In the genomic region with DNA sequence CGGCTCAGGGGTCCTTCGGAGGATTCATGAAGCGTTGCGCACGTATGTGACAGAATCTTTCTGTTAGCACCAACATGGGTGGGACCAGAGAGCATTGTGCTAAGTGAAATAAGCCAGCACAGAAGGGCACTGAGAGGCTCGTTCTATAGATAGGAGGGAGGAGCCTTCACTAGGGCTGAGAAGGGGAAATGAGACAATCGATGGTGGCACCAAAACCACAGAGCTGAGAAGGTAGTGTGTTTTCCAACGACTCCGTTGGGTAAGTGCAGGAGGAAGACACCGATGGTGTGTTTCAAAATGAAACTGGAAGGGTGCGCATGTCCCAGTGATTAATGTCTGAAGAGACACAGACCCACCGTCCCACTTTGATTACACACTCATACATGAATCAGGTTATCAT, we compare ENCODE assay signal across 30 mouse cellular contexts. TPM values are rescaled to one million over a fixed set of nuclear protein-coding genes. Genes with fewer than 3 reads are reported as not detected.
"Had no signal": no experiment of that assay in that cellular context is flagged by ENCODE, and none has a peak within 500 bp of the region (broad histone marks: within the 10 kb centered on the region; RNA-seq: fewer than 3 reads in every experiment).

No protein-coding gene starts in this region.

- H3K4me2 ChIP-seq: limb, embryonic 13.5 days; liver, embryonic 13.5 days; lung, embryonic 14.5 days; midbrain, embryonic 11.5 days; neural tube, embryonic 12.5 days; neural tube, embryonic 15.5 days had no signal

- ATAC-seq: lung, postnatal 0 days had no signal

- H3K36me3 ChIP-seq: limb, embryonic 13.5 days; liver, embryonic 13.5 days; neural tube, embryonic 12.5 days; neural tube, embryonic 15.5 days had no signal

- H3K9me3 ChIP-seq: limb, embryonic 13.5 days; liver, embryonic 13.5 days; neural tube, embryonic 12.5 days; neural tube, embryonic 15.5 days had no signal

- H3K9ac ChIP-seq: limb, embryonic 13.5 days; liver, embryonic 13.5 days; lung, embryonic 14.5 days; neural tube, embryonic 12.5 days; neural tube, embryonic 15.5 days had no signal

- H3K4me3 ChIP-seq: limb, embryonic 13.5 days; liver, embryonic 13.5 days; neural tube, embryonic 12.5 days; neural tube, embryonic 15.5 days had no signal

- H3K27me3 ChIP-seq: limb, embryonic 13.5 days; liver, embryonic 13.5 days; neural tube, embryonic 12.5 days; neural tube, embryonic 15.5 days had no signal

- H3K27ac ChIP-seq: limb, embryonic 13.5 days; liver, embryonic 13.5 days; macrophage; neural tube, embryonic 12.5 days; neural tube, embryonic 15.5 days; stomach, postnatal 0 days had no signal

- DNase-seq: kidney, adult 18-20 months; kidney, adult 9 months; kidney, postnatal 14 days; kidney, postnatal 4 days; left cerebral cortex, postnatal 4 days; liver, embryonic 13.5 days; lung, embryonic 14.5 days; midbrain, embryonic 14.5 days; right cerebral cortex, adult 18-20 months; right cerebral cortex, postnatal 14 days; right cerebral cortex, postnatal 4 days; thymus, adult 2 months; thymus, postnatal 25 days had no signal

- H3K4me1 ChIP-seq: limb, embryonic 13.5 days; liver, embryonic 13.5 days; neural tube, embryonic 12.5 days; neural tube, embryonic 15.5 days had no signal

RNA-seq across cellular contexts. Expression of gene Krtap11-1, which starts 54.7 kb away (rescaled TPM):
- total RNA-seq: layer of hippocampus, adult 18-20 months; layer of hippocampus, postnatal 14 days; left cerebral cortex, adult 8-10 months; left cerebral cortex, postnatal 14 days; left cerebral cortex, postnatal 4 days; liver, adult 2 months; megakaryocyte-erythroid progenitor cell, adult 5-6 weeks; midbrain, postnatal 0 days had no signal
- polyA plus RNA-seq: kidney, embryonic 16.5 days; limb, embryonic 13.5 days; liver, adult 2 months; liver, embryonic 13.5 days; liver, embryonic 16.5 days; lung, embryonic 14.5 days; lung, postnatal 0 days; macrophage; midbrain, embryonic 11.5 days; midbrain, embryonic 14.5 days; midbrain, postnatal 0 days; neural tube, embryonic 12.5 days; neural tube, embryonic 15.5 days; stomach, embryonic 14.5 days; stomach, postnatal 0 days; thymus, adult 2 months had no signal
